Mouse (Mus musculus) cerebral cortex, adult 2 months (tissue): ENCODE measurements around the gene Mlxip.

Experiments
- WGBS: fragments of 180-500 bp; shearing (Covaris S2); methylation state at CpG from one replicate; pipeline ENCODE4 v1.1.7; 2018; 5-methylcytosine and 5-hydroxymethylcytosine counted together

Mlxip gene

DNA sequence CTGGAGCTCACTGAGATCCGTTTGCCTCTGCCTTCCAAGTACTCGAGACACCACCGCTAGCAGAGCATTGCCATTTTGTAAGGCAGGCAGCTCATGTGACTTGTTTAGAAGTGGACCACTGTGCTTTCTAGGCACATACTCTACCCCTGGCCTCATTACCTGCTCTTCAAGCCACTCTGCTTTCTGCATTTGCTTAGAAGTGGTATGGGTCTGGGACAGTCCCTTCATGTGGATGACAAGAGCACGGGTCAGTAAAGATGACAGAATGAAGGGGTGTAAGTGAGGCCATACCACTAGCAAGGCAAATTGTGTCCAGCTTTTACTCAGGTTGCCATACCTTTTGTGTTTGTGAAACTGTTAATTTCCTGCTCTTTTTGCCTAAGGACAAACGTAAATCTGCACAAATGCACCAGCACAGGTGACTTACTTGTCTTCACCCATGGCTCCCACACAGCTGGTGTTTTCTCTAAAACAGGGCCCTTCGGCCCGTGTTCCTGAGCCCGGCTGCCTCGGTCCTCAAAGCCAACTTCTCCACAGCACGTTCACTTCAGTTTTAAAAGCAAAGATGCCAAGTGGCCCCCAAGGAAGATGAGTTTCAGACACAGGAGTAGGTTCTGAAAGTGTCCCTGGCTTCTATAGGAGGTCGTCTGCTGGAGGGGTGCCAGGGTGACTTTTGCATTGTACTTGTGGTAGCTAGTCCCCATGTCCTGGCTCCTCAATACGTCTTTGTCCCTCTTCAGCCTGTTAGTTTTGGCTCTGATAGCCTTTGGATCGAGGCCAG lies 37.1 kb downstream of the Mlxip start:
- 59% methylated on average over 13 of the region's 13 CpGs for WGBS

DNA sequence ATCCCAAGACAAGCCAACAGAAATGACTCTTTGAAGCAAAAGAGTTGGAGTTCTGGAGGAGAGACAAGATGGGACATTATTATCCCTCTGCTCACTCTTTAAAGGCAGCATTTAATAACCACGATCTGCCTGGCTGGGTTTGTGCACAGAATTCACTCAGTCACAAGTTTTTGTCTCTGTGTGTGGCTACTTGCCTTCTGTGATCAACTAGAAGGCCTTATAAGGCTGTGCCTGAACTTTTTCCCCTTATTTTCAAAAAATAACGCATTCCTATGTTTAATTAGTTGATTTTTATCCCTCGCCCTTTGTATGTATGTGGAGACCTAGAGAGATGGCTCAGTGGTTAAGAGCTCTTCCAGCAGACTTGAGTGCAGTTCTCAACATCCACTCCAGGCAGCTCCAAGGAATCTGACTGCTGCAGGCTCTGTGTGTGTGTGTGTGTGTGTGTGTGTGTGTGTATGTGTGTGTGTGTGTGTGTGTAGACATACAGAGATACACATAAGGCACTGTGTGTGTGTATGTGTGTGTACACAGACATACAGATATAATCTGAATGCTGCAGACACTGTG lies 37.8 kb downstream of the Mlxip start:
- 58% methylated on average over 3 of the region's 3 CpGs for WGBS

GRCm38 (mm10) chr5:123436071-123436779 lies 41.6 kb downstream of the Mlxip start:
- whole genome bisulfite sequencing, result 47% methylated on average over 8 of the region's 8 CpGs

DNA sequence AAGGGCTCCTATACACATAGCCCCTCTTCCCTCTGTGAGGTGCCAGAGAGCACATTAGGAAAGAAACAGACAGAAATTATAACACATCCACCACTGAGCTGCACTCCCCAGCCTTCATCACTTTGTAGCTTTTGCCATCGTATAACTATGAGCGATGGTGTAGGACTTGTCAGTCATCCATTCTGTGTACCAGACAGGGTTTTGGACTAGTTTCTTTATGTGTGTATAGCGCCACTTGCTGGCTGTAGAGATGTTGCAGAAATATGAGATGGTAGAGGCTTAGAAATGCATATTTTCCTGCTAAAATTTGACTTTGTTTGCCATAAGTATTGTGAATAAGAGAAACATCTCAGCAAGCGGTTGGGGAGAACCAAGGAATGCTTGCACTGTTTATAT lies 42.2 kb downstream of the Mlxip start:
- WGBS, result 15% methylated on average over 4 of the region's 4 CpGs

DNA sequence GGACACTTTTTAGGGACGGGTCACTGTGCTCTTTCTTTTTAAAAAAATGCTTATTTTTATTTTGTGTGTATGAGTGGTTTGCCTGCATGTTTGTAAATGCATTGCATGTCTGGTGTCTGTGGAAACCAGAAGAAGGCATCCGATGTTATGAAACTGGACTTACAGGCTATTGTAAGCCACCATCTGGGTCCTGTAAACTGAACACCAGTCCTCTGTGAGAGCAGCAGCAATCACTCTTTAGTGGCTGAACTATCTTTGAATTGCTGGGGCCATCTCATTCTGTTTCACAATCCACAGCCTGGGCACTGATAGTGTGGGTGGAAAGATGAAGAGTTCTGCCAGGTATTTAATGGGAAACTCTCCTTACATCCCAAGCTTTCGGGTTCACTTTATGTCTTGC lies 43.8 kb downstream of the Mlxip start:
- 62% methylated on average over 3 of the region's 3 CpGs for WGBS

GRCm38 (mm10) chr5:123439312-123439711 lies 44.7 kb downstream of the Mlxip start:
- 98% methylated on average over 1 of the region's 1 CpGs for WGBS

DNA sequence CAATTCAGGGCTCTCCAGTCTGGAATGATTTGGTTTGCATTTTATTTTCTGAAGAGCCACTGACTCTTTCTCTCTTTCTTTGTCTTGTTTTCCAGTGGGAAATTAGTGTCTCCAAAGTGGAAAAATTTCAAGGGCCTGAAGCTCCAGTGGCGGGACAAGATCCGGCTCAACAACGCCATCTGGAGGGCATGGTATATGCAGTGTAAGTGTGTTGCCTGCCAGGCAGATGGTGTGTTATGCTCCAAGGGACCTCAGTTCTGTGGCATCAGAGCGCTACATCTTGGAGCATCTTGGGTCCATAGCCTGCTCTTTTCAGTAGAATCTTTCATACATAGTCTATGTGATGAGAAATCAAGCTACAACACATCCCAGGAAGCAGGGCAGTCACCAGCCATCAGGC lies 45.3 kb downstream of the Mlxip start:
- 63% methylated on average over 4 of the region's 4 CpGs for WGBS

DNA sequence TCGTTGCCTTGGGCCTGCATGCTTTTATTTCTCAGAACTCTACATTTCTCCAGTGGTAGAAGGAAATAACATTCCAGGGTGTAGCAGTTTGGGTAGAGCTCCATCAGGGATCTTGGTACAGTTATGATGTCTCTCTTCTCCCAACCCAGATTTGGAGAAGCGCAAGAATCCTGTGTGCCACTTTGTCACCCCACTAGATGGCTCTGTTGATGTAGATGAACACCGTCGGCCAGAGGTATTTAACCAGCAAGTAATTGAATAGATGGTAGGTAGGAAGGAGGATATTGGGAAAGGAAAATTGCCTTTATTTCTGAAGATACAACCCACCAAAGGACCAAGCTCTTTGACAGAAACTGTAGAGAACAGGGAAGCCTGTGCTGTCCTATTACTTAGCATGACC lies 46.1 kb downstream of the Mlxip start:
- WGBS, result 40% methylated on average over 4 of the region's 4 CpGs

DNA sequence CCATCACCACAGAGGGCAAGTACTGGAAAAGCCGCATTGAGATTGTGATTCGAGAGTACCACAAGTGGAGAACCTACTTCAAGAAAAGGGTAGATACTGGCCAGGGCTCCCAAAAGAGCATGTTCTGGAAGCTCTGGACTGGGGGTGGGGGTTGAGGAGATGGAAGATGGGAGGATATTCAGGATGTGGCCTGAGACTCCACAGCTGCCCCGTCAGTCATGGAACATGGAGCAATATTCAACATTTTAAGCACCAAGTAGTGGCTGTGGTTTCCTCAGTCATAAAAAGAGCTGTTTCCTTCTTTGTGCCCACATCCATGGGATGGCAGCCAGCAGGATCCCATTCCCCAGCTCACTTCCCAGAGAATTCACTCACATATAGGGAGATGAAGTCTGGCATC lies 47.7 kb downstream of the Mlxip start:
- WGBS, result 87% methylated on average over 3 of the region's 3 CpGs

GRCm38 (mm10) chr5:123444069-123444468 lies 49.5 kb downstream of the Mlxip start:
- WGBS, result 34% methylated on average over 4 of the region's 4 CpGs

DNA sequence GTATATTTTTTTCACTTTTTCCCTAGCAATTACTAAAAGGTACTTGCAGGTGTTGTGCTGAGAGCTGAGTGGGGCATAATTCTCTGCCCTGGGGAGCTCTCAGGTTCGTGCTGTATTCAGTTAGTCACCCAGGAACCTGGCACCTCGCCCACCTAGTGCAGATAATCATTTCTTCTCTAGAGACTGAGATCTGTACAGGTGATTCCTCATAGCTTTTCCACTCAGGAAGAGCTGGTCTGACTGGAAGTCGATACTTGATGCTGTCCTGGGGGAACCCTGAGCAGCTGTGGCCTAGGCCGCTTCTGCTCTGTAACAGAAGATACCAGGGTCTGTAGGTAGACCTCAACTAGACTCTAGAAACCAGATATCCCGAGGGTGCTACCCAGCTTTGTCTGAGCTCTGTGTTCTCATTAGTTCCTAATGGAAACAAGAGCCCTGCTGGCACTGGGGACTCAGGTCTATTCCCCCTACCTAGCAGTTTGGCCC lies 50.3 kb downstream of the Mlxip start:
- WGBS, result 94% methylated on average over 5 of the region's 5 CpGs

DNA sequence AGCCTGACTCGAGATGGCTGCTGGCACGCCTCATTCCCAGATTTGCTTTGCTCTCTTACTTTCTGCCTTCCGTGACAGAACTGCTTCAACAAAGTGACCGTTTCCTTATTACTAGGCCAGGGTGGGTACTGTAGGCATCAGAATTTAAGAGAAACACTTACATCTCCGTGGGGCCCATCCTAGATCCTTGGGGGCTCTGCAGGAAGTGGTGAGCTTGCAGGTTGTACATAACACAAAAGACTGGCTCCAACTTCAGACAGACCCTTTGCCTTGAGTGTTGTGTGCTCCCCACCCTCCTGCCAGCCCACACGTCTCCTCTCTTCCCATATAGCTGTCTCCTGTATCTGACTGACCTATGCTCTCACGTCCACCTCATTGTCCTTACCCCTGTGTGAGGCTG lies 57.3 kb downstream of the Mlxip start:
- 93% methylated on average over 7 of the region's 7 CpGs for WGBS

DNA sequence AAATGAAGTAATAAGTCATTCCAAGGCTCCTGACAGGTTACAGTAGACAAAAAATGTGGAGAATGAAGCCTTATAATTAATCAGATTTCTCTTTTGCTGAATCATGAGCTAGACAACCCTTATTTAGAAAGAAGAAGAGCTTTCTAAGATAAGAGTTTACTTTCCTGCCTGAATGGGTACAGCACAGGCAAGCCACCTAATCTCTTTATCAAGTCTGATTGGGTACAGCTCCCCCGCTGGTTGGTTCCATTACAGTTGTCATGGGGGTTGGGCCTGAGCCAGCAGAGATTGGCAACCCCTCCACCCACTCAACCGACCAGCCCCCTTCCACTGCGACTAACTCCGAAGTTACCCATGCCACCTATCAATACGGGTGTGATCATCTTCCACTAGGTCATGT lies 66.8 kb downstream of the Mlxip start:
- WGBS, result 49% methylated on average over 5 of the region's 5 CpGs

GRCm38 (mm10) chr5:123464638-123465037 lies 70.0 kb downstream of the Mlxip start:
- 89% methylated on average over 1 of the region's 1 CpGs for WGBS

GRCm38 (mm10) chr5:123470784-123471400 lies 76.3 kb downstream of the Mlxip start:
- 64% methylated on average over 10 of the region's 10 CpGs for WGBS

DNA sequence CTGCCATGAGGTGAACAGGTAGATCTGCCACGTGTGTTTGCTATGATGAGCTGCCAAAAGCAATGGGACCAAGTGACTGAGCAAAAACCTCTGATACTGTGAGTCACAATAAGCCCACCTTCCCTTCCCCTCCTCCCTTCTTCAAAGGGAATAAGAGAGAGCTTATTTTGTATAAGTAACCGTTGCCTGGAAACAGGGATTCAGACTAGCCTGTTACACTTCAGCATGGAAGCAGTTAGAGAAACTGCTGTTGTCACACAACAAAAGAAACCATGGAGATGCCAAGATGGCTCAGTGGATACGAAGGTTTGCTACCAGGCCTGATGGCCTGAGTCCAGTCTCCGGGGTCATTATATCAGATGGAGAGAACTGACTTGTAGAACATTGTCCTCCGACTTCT lies 79.2 kb downstream of the Mlxip start:
- WGBS, result 51% methylated on average over 5 of the region's 5 CpGs

DNA sequence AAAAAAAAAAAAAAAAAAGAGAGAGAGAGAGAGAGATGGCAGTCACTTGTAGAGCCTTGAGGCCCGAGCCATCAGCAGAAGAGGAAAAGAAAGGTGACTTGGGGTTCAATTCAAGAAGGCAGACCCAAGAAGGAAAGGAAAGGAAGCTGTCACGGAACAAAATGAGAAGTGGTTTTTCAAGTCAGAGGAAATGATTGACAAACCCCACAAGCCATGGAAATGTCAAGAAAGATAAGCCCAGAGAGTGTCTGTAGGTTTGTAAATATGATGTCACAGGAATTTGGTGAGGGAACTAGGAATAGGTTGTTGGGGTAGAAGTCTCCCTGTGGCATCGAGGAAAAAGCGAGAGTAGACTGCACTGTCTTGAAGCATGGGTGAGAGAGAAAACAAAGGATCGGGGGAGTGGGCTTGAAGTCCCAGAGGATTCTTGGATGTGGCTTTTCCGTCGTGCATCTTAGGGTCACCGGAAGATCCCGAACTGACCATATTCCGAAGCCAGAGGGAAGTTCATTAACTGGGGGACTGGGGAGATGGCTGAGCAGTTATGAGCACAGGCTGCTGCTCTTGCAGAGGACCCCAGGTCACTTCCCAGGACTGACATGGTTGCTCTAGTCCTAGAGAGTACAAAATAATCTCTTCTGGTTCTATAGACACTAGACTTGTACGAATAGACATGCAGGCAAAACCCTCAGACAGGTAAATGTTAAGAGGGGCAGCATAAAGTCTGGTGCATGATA lies 93.2 kb downstream of the Mlxip start:
- WGBS, result 89% methylated on average over 11 of the region's 11 CpGs

DNA sequence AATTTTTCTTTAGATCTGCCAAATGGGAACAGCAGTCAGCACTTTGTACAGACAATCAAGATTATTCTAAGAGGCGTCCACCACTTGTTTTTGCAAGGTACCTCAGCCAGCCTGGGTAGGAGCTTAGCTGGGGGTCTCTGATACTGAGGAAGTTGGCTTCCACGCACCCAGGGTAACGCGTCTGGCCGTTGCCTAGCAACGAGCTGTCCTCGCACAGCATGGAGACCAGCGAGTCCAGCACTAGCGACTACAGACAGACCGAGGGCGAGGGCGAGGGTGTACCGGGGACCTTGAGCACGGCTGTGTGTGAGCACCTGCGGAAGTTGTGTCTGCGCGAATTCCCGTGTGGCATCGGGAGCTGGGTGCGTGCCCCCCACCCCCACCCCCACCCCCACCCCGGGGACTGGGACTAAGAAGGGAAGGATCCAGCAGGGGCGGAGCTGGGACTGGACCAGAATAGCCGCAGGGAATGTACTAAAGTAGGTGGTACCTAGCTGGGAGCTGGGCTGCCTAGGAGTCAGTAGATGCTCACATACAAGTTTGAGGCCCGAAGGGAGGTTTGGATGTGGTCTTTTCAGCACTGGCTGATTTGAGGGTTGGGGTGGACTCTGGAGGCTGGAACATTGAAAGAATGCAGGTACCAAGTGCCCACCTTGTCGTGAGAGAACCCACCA lies 94.7 kb downstream of the Mlxip start, which contains the start of the genes Lrrc43 and Il31:
TSS of gene Lrrc43 (plus strand) at position 194 of the 674 bp plus-strand sequence.
TSS of gene Il31 (minus strand) at position 378 of the 674 bp plus-strand sequence.
- WGBS, result 5% methylated on average over 25 of the region's 25 CpGs

DNA sequence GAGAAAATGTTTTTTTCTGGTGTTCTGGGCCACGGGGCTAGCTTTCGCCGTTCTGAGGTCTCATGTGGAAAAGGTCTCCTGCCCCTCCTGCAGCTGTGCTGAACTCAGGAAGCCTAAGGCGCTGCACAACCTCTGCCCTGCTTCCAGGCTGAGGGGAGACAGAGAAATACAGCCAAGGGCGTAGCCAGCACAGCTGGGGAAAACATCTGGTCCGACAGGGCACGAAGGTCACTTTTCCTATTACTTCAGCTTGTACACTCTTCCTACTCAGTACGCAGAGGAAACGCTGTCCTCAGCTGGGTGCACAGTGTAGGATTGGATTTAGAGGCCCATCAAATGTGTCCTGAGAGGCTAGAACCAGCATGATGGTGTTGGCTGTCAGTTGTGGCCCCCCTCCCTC lies 95.3 kb downstream of the Mlxip start:
- 70% methylated on average over 9 of the region's 9 CpGs for WGBS

DNA sequence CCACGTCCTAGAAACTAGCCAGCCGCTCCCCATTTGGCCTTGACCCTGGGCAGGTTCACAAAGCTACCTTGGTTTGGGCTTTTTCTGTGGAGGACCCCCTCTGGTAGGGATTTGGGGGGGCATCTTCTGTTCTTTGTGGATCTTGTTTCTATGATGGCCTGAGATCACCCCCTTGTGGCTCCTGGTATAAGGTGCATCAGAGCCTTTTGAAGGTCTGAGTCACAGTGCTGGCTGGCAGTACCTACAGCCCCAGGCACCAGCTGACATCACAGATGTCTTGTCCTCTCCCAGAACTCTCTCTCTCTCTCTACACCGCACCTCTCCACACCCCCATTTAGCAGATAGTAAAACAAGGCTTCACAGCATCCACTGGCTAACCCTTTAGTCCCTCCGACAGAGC lies 105.1 kb downstream of the Mlxip start:
- 38% methylated on average over 4 of the region's 4 CpGs for WGBS

- WGBS, result 76% methylated on average over 4 of the region's 4 CpGs
These were observed 107.4 kb downstream of the Mlxip start for GRCm38 (mm10) chr5:123501973-123502372.
